Mouse (Mus musculus) heart, embryonic 12.5 days (tissue): ENCODE data around the gene Nnat. TPM values are rescaled to one million over a fixed set of nuclear protein-coding genes. Genes with fewer than 3 reads are reported as not detected.

ENCODE experiments used
- ATAC-seq: fragments of 200-750 bp; cut with Nextera tagmentation; 2 replicates; pipeline ENCODE4 v1.8.0; 2017; ENCODE audit warnings: moderate TSS enrichment, moderate library complexity; ENCODE audit not compliant: insufficient number of reproducible peaks, low FRiP score
- H3K27ac ChIP-seq: fragments of 300-500 bp; sonication (generic); 2 replicates; pipeline ENCODE4 v1.5.1; 2016; ENCODE audit warnings: mild to moderate bottlenecking, moderate library complexity; ENCODE audit not compliant: poor library complexity, severe bottlenecking
- H3K27me3 ChIP-seq: fragments of 300-500 bp; sonication (generic); replicated peaks from 2 replicates; pipeline ENCODE4 v1.6.1; 2016; ENCODE audit warnings: mild to moderate bottlenecking, moderate library complexity
- H3K36me3 ChIP-seq: fragments of 300-500 bp; sonication (generic); 2 replicates; pipeline ENCODE4 v1.6.1; 2016; ENCODE audit warnings: mild to moderate bottlenecking, moderate library complexity
- H3K4me1 ChIP-seq: fragments of 300-500 bp; sonication (generic); replicated peaks from 2 replicates; pipeline ENCODE4 v1.6.1; 2016; ENCODE audit warnings: mild to moderate bottlenecking
- H3K4me2 ChIP-seq: fragments of 300-500 bp; sonication (generic); 2 replicates; pipeline ENCODE4 v1.6.1; 2016; ENCODE audit warnings: mild to moderate bottlenecking, moderate library complexity
- H3K4me3 ChIP-seq: fragments of 300-500 bp; sonication (generic); 2 replicates; pipeline ENCODE4 v1.5.1; 2016; ENCODE audit warnings: mild to moderate bottlenecking
- H3K9ac ChIP-seq: fragments of 300-500 bp; sonication (generic); 2 replicates; pipeline ENCODE4 v1.6.1; 2016; ENCODE audit warnings: mild to moderate bottlenecking, moderate library complexity
- H3K9me3 ChIP-seq: fragments of 300-500 bp; sonication (generic); replicated peaks from 2 replicates; pipeline ENCODE4 v1.6.1; 2016; ENCODE audit warnings: mild to moderate bottlenecking, moderate library complexity
- WGBS: fragments of 180-500 bp; shearing (Covaris S2); methylation state at CpG from one replicate; pipeline ENCODE4 v1.1.7; 2016; 5-methylcytosine and 5-hydroxymethylcytosine counted together
- polyA plus RNA-seq: library from polyadenylated mRNA; unstranded; fragments of >200 nt; fragmentation: Nextera tagmentation; extraction: Ambion mirVana; gene quantifications from 2 replicates; pipeline ENCODE4 v1.2.1, GENCODE M21; 2016

Nnat gene
- polyA plus RNA-seq, 1 experiment from 2014 or later, result 169 TPM

DNA sequence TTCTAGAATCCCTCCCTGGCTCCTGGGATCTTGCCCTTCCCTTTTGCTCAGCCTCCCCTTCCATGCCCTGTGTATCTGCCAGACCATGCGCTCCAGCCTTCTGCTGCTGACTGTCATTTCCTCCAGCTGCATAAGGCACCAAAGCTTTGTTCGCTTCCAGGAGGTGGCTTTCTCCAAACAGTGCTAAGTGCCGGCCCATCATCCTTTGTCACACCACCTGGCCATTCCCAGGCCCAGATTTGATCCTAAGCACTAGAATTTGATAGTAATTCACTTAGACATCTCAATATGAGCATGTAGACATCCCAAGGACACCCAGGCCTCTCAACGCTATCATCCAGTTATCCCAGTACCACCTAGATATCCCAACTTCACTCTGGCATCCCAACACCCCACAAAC, 25.7 kb upstream of the Nnat start:
- H3K27ac ChIP-seq, result no peak overlapping the region
- peaks cover 16% of the 10 kb centered on the region for H3K27me3 ChIP-seq
- WGBS, result 72% methylated on average over 4 of the region's 4 CpGs
- no peaks in the 10 kb centered on the region for H3K9me3 ChIP-seq
- H3K36me3 ChIP-seq, result no peaks in the 10 kb centered on the region
- no peak overlapping the region for H3K9ac ChIP-seq
- H3K4me2 ChIP-seq, result no peak overlapping the region
- no peak overlapping the region for H3K4me3 ChIP-seq
- no peak for ATAC-seq
- H3K4me1 ChIP-seq, result peaks cover 12% of the 10 kb centered on the region

DNA sequence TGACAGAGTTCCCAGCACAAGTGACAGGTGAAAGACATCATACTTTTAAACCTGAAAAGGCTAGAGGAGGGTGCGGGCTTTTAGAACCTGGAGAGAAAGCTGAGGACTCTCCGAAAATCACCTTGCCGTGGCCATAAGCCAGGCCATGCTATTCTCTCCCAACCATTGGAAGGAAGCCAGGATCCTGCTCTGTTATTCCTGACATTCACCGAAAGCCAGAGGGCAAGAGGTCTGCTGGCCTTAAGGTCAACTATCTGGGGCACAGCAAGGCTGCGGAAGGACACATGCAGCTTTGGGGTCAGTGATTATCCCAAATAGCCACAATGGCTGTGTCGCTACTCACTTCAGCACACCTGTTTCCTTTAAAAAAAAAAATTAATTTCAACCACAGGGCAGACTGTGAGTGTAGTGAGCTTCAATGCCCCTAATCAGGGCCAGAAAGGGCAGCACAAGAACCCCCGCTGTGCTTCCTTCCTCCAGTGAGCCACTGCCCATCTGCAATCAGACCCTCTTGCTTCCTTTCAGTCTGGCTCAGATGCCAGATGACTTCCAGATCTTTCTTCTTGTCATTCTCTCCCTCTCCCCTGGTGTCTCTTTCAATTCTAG, 23.3 kb upstream of the Nnat start:
- Histone ChIP-seq H3K9me3 (no peaks in the 10 kb centered on the region), H3K36me3 (peaks cover 2% of the 10 kb centered on the region; the same call in 1 of the 2 replicates), H3K4me1 (peaks cover 12% of the 10 kb centered on the region), H3K27me3 (peaks cover 10% of the 10 kb centered on the region; the same call in 1 of the 2 replicates), H3K27ac (no peak overlapping the region), H3K4me3 (no peak overlapping the region), H3K4me2 (no peak overlapping the region), H3K9ac (no peak overlapping the region)
- ATAC-seq, result no peak
- WGBS, result 53% methylated on average over 7 of the region's 7 CpGs

DNA sequence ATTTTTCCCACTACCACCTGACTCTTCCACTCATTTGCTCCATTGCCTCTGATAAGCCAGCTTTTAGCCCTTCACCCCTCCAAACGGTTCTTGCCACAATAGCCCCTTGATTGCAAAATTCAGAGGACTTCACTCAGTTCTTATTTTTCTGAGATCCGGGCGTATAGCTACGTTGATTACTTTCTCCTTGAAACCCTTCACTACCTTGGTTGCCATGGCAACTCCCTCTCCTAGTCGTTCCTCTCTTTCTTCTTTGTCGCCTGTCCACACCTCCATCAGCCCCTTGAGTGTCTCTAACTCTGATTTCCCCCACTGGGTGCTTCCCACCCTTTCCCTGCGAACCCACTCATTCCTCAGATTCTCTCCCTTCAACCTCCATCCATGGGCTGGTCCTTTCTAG, 22.8 kb upstream of the Nnat start:
- Histone ChIP-seq H3K27me3 (peaks cover 10% of the 10 kb centered on the region; the same call in 1 of the 2 replicates), H3K4me2 (no peak overlapping the region), H3K4me1 (peaks cover 12% of the 10 kb centered on the region), H3K9me3 (no peaks in the 10 kb centered on the region), H3K27ac (no peak overlapping the region), H3K9ac (no peak overlapping the region), H3K36me3 (peaks cover 7% of the 10 kb centered on the region), H3K4me3 (no peak overlapping the region)
- 38% methylated on average over 7 of the region's 7 CpGs for WGBS
- no peak for ATAC-seq

DNA sequence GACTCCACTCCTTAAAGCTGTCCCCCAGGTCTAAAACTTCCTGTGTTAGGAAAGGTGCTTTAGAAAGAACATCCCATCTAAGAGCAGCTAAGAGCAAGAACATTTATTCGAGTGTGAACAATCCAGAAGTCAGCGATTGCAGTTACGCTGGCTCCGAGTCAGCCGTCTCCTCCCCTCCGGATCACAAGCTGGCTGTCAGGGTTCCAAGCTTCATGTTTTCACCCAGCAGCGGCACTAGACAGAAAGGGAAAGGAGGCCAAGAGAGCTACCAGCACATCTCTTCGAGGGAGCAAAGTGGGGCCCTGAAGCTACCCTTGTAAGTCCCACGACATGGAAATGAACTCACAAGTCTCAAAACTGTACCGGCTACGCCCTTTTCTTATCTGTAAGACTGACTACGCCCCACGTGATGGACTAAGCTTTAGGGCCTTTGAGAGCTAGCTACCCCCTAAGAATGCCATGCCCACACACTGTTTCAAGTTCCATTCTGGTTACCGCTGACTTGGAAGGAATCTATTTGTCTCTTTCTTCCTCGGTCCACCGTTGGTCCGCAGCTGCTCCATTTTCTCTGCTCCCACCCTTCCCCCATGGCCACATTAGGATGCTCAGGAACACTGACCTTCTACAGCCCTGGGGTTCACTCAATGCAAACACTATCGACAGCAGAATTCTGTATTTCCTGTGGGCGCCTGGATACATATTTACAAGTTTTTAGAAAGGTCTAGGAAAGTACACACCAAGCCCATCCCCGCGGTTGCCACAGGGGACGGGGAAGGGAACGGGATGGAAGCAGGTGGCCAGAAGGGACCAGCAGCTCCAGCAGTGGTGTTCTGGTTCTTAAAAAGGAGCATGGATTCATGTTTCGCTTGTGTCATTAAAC, 19.6 kb upstream of the Nnat start:
- WGBS, result 72% methylated on average over 24 of the region's 24 CpGs
- no peak for ATAC-seq
- H3K4me2 ChIP-seq, result no peak overlapping the region

DNA sequence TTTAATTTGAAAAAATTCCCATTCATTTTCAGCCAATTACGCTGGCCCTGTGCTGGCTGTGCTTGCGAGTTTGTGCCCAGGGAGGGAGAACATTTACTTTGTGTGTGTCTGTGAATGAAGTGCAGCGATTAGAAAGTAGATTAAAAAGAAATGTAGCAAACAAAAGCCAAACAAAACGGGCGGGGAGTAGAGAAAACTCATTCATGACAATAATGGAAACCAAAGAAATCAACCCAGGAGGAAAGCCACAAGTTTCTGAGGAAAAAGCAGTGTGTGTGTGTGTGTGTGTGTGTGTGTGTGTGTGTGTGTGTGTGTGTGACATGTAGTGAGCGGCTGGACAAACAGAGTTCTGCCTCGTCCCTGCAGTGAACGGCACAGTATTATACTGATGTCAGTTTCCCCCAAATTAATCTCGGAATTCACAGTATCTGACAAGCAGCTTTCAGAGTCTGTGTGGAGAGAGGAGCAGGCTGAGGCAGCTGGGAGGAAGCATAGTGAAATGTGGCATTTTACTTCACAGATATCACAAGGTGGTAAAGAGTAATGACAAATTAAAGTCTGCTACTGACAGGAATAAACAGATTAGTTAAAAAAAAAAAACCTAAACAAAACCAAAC, 18.8 kb upstream of the Nnat start:
- no peaks in the 10 kb centered on the region for H3K9me3 ChIP-seq

More for the DNA sequence above, 19.6 kb upstream of the Nnat start:
- Histone ChIP-seq H3K27me3 (no peaks in the 10 kb centered on the region), H3K9ac (no peak overlapping the region), H3K4me1 (peaks cover 12% of the 10 kb centered on the region), H3K4me3 (no peak overlapping the region), H3K27ac (no peak overlapping the region), H3K36me3 (peaks cover 23% of the 10 kb centered on the region), H3K9me3 (no peaks in the 10 kb centered on the region)

DNA sequence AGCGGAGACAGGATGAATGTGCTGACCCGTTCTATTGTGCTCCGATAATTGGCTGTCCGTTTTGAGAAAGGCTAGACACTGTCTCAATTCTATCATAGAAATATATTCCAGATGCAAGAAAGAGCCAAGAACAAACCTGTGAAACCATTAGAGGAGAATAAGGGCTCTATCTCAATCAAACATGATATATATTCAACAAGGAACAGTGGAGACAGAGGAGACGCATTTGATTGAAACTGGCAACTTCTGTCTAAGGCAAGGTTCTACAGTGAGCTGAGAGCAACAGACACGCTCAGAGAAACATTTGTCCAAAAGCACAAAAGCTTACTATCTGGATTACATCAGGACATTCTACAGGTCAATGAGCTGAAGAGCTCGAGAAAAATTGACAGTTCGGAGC, 18.2 kb upstream of the Nnat start:
- Histone ChIP-seq H3K27me3 (no peaks in the 10 kb centered on the region), H3K4me2 (no peak overlapping the region), H3K36me3 (peaks cover 32% of the 10 kb centered on the region), H3K4me3 (no peak overlapping the region), H3K27ac (no peak overlapping the region), H3K4me1 (peaks cover 7% of the 10 kb centered on the region), H3K9ac (no peak overlapping the region), H3K9me3 (no peaks in the 10 kb centered on the region)
- WGBS, result 80% methylated on average over 8 of the region's 8 CpGs
- no peak for ATAC-seq

More for the DNA sequence above, 18.8 kb upstream of the Nnat start:
- no peak for ATAC-seq
- no peak overlapping the region for H3K4me3 ChIP-seq
- WGBS, result 71% methylated on average over 9 of the region's 9 CpGs
- H3K27ac ChIP-seq, result no peak overlapping the region
- no peak overlapping the region for H3K4me2 ChIP-seq
- peaks cover 12% of the 10 kb centered on the region for H3K4me1 ChIP-seq
- no peaks in the 10 kb centered on the region for H3K27me3 ChIP-seq
- peaks cover 26% of the 10 kb centered on the region for H3K36me3 ChIP-seq
- H3K9ac ChIP-seq, result no peak overlapping the region

DNA sequence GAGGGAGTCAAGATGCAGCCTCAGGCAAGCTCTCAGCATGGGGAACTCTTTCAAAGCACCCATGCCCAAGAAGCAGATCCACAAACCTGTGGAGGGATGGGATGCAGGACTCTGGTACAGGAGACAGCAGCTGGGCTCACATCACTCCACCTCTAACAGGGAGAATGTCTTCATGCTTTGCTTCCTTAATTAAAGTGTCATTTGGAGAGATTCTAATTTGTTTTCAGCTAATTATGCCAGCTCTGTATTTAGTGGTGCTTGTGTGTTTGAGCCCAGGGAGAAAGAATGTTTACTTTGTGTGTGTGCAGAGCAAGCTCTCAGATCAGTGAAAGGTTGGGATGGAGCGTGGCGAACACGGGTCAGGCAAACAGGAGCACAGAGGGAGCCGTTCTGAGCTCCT, 17.5 kb upstream of the Nnat start:
- 83% methylated on average over 4 of the region's 4 CpGs for WGBS
- H3K4me1 ChIP-seq, result 0 out of 2 replicates have a peak, but pooled peaks cover 1% of the 10 kb centered on the region
- ATAC-seq, result no peak
- H3K27me3 ChIP-seq, result no peaks in the 10 kb centered on the region
- H3K9ac ChIP-seq, result no peak overlapping the region
- no peaks in the 10 kb centered on the region for H3K9me3 ChIP-seq
- H3K36me3 ChIP-seq, result peaks cover 39% of the 10 kb centered on the region
- no peak overlapping the region for H3K4me3 ChIP-seq
- no peak overlapping the region for H3K27ac ChIP-seq
- no peak overlapping the region for H3K4me2 ChIP-seq

DNA sequence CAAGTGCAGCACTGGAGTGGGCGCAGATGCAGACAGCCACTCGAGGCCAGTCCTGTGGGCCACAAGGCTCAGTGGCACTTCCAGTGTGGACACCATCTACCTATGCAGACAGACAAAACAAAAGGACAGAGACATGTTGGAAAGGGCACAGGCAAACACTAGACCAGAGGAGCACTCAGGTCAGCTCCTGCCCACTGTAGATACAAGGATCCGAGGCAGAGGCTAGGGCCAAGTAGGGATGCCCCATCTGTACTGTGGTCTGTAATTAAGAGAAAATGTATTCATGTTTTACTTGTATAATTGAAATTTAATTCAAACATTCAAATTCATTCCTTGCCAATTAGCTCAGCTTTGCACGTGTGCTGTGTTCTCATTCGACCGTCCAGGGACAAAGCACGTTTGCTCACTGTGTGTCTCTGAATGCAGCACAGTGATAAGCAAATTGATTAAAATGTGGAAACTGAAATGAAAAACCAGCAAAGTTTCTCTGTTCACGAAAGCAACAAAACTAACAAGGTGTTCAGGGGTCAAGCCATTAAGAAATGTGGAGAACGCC, 15.5 kb upstream of the Nnat start:
- no peak overlapping the region for H3K4me3 ChIP-seq
- peaks cover 54% of the 10 kb centered on the region for H3K36me3 ChIP-seq
- H3K27me3 ChIP-seq, result no peaks in the 10 kb centered on the region
- 82% methylated on average over 9 of the region's 9 CpGs for WGBS
- H3K4me1 ChIP-seq, result no peaks in the 10 kb centered on the region
- H3K4me2 ChIP-seq, result no peak overlapping the region
- no peak overlapping the region for H3K9ac ChIP-seq
- ATAC-seq, result no peak
- no peaks in the 10 kb centered on the region for H3K9me3 ChIP-seq
- no peak overlapping the region for H3K27ac ChIP-seq

DNA sequence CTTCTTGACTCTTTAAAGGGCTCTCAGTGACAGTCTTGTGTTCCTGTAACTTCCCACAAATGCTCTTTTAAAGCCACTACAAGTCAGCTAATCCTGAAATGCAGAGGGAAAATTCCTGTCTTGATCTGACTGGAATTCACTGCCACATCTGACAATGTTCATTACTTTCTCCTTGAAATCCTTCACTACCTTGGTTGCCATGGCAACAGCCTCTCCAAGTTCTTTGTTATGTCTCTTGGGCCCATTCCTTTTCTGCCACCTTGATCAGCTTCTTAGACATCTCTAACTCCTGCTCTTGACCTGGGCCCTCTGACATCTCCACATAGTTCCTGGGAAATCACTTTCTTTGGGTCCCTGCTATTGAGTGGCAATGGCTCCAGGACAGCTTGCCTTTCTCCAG, 13.2 kb upstream of the Nnat start:
- Histone ChIP-seq H3K4me3 (no peak overlapping the region), H3K4me2 (no peak overlapping the region), H3K9me3 (no peaks in the 10 kb centered on the region), H3K36me3 (peaks cover 51% of the 10 kb centered on the region), H3K27me3 (no peaks in the 10 kb centered on the region), H3K9ac (no peak overlapping the region), H3K27ac (no peak overlapping the region), H3K4me1 (no peaks in the 10 kb centered on the region)
- no peak for ATAC-seq

DNA sequence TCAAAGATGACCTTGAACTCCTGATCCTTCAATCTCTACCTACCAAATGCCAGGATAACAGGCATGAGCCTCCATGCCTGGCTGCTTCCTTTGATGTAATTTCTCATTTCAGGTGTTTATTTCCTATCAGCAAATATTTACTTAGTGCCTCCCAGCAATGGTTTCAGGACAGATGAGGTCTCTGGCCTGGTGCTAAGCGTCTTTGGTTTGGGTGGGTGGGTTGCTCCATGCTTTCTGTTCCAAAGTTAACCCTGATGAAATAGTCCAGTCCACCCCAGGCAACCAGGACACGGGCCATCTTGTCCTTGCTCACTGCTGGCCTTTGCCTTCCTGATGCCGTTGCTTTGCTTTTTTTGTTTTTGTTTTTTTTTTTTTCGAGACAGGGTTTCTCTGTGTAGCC, 9.6 kb upstream of the Nnat start:
- no peak overlapping the region for H3K27ac ChIP-seq
- WGBS, result 78% methylated on average over 4 of the region's 4 CpGs
- no peak for ATAC-seq
- H3K9me3 ChIP-seq, result no peaks in the 10 kb centered on the region
- H3K36me3 ChIP-seq, result peaks cover 31% of the 10 kb centered on the region
- no peaks in the 10 kb centered on the region for H3K27me3 ChIP-seq
- H3K4me1 ChIP-seq, result peaks cover 32% of the 10 kb centered on the region
- no peak overlapping the region for H3K9ac ChIP-seq
- no peak overlapping the region for H3K4me3 ChIP-seq
- H3K4me2 ChIP-seq, result no peak overlapping the region
